Mouse (Mus musculus): ENCODE data around the gene Ppp1r7.

DNA sequence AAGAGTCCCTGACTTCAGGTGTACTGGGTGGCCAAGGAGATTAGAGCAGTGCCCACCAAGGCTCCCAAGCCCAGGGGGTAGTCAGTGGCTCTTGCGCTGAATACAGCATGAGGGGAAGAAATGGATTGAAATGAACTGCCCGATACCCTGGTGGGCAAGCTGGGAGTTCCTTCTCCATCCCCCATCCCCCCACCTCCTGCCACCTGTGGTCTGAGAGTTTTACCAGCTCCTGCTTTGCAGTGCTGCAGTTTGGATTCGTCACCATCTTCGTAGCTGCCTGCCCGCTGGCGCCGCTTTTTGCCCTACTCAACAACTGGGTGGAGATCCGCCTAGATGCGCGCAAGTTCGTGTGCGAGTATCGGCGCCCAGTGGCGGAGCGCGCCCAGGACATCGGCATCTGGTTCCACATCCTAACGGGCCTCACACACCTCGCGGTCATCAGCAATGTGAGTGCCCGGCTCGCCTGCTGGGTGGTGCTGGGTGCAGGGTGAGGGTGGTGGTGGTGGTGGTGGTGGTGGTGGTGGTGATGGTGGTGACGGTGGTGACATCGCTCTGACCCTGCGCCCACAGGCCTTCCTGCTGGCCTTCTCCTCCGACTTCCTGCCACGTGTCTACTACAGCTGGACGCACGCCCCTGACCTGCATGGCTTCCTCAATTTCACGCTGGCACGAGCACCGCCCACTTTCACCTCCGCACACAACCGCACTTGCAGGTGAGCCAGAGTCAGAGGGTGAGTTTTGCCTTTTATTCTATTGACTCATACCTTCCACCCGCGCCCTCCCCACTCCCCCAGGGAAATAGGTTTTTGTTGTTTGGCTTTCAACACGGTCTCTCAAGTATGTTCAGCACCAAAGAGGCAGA lies 58.8 kb downstream of the Ppp1r7 start:
- TF ChIP-seq POLR2A (IDR thresholded peaks at IDR 0.05; ENCODE audit: insufficient read depth, low read depth, low read length) (no peak), CTCF (IDR thresholded peaks at IDR 0.05; ENCODE audit: insufficient read depth, low read depth, low read length) (no peak)
